Mouse (Mus musculus) brain, adult 2 months (tissue): Measurements from ENCODE around the gene Flcn.
"Not testable (repeated sequence)": the region's sequence is repeated elsewhere in the genome, so short reads cannot be mapped to it uniquely, and the experiment has no call there.

Source experiments
- DNase-seq: peaks from one replicate; pipeline ENCODE4 v3.0.0; 2011; ENCODE audit warnings: low read depth, low spot score

Flcn gene

GRCm38 (mm10) chr11:59809670-59810474, at the start of gene Flcn:
Flcn (minus strand) TSS chr11:59810016.
- peak; percentile 97 for DNase-seq

GRCm38 (mm10) chr11:59852865-59853264, 43.0 kb upstream of the Flcn start:
- no peak for DNase-seq

GRCm38 (mm10) chr11:59847891-59848884, 38.4 kb upstream of the Flcn start:
- DNase-seq = peak; percentile 88

- DNase-seq = peak; percentile 87
These were observed 37.3 kb upstream of the Flcn start for GRCm38 (mm10) chr11:59847131-59847530.

- no peak for DNase-seq
These were observed 36.5 kb upstream of the Flcn start for GRCm38 (mm10) chr11:59846311-59846710.

GRCm38 (mm10) chr11:59839459-59840126, 29.8 kb upstream of the Flcn start, which contains the start of gene Cops3:
Cops3 (minus strand) TSS chr11:59839838.
- DNase-seq = peak; percentile 99

GRCm38 (mm10) chr11:59839008-59839458, 29.2 kb upstream of the Flcn start, which contains the start of gene Nt5m:
Nt5m (plus strand) TSS chr11:59839447.
- DNase-seq = peak; percentile 98

GRCm38 (mm10) chr11:59838426-59838825, 28.6 kb upstream of the Flcn start:
- no peak for DNase-seq

GRCm38 (mm10) chr11:59837789-59838188, 28.0 kb upstream of the Flcn start:
- not testable (repeated sequence) for DNase-seq

GRCm38 (mm10) chr11:59821625-59822024, 11.8 kb upstream of the Flcn start:
- DNase-seq = no peak

GRCm38 (mm10) chr11:59817916-59818315, 8.1 kb upstream of the Flcn start:
- DNase-seq = no peak

GRCm38 (mm10) chr11:59815482-59816065, 5.8 kb upstream of the Flcn start:
- no peak for DNase-seq

GRCm38 (mm10) chr11:59814936-59815335, 5.1 kb upstream of the Flcn start:
- DNase-seq = no peak

GRCm38 (mm10) chr11:59814311-59814710, 4.5 kb upstream of the Flcn start:
- no peak for DNase-seq

- no peak for DNase-seq
These were observed 3.5 kb upstream of the Flcn start for GRCm38 (mm10) chr11:59813276-59813675.

- no peak for DNase-seq
These were observed 1.4 kb upstream of the Flcn start for GRCm38 (mm10) chr11:59811211-59811610.

GRCm38 (mm10) chr11:59810480-59811158, 803 bp upstream of the Flcn start:
- DNase-seq = no peak

GRCm38 (mm10) chr11:59809071-59809669, 646 bp downstream of the Flcn start:
- peak; percentile 55 for DNase-seq

GRCm38 (mm10) chr11:59808170-59808960, 1.5 kb downstream of the Flcn start:
- DNase-seq = peak; percentile 60
